Mouse (Mus musculus) liver, adult 2 months (tissue): Measurements from ENCODE around the gene Babam2. TPM values are rescaled to one million over a fixed set of nuclear protein-coding genes. Genes with fewer than 3 reads are reported as not detected.
A peak's percentile ranks its signal among the peaks of the same experiment; 100 is the strongest.

Experiments
- DNase-seq: peaks from one replicate; pipeline ENCODE4 v3.0.0-alpha.2; 2011; ENCODE audit warnings: low read depth, low spot score; ENCODE audit errors: extremely low read depth
- H3K27ac ChIP-seq: fragments of 200-500 bp; replicated peaks from 2 replicates; pipeline ENCODE4 v1.5.1; 2012; ENCODE audit warnings: low read depth, mild to moderate bottlenecking, control low read depth, inconsistent platforms, low read length; ENCODE audit not compliant: insufficient read depth
- H3K27me3 ChIP-seq: fragments of 200-500 bp; 2 replicates; pipeline ENCODE4 v1.6.1; 2012; ENCODE audit warnings: mild to moderate bottlenecking, moderate library complexity, low read length, inconsistent platforms; ENCODE audit not compliant: control insufficient read depth, insufficient read depth
- H3K36me3 ChIP-seq: fragments of 200-500 bp; 2 replicates; pipeline ENCODE4 v1.6.1; 2012; ENCODE audit warnings: low read length, inconsistent platforms; ENCODE audit not compliant: control insufficient read depth, insufficient read depth
- H3K4me1 ChIP-seq: fragments of 200-500 bp; 2 replicates; pipeline ENCODE4 v1.6.1; 2011; ENCODE audit warnings: low read length; ENCODE audit not compliant: control insufficient read depth, insufficient read depth
- H3K4me3 ChIP-seq: fragments of 200-500 bp; 2 replicates; pipeline ENCODE4 v1.5.1; 2011; ENCODE audit warnings: low read depth, mild to moderate bottlenecking, control low read depth, low read length, moderate library complexity; ENCODE audit not compliant: insufficient read depth
- H3K79me2 ChIP-seq: fragments of 200-500 bp; 2 replicates; pipeline ENCODE4 v1.6.1; 2012; ENCODE audit warnings: inconsistent platforms, mild to moderate bottlenecking, low read length, moderate library complexity; ENCODE audit not compliant: control insufficient read depth, insufficient read depth
- H3K9ac ChIP-seq: fragments of 200-500 bp; 2 replicates; pipeline ENCODE4 v1.6.1; 2012; ENCODE audit warnings: low read depth, mild to moderate bottlenecking, control low read depth, inconsistent platforms, low read length
- CTCF ChIP-seq: fragments of 200-500 bp; IDR thresholded peaks from 2 replicates; pipeline ENCODE4 v1.5.1; 2011; ENCODE audit warnings: low read depth, low read length, control low read depth
- POLR2A ChIP-seq: fragments of 200-500 bp; IDR thresholded peaks from 2 replicates; pipeline ENCODE4 v1.6.1; 2011; ENCODE audit warnings: low read length, control low read depth; ENCODE audit not compliant: insufficient read depth; ENCODE audit errors: extremely low read depth
- WGBS: fragments of 180-500 bp; shearing (Covaris S2); methylation state at CpG from one replicate; pipeline ENCODE4 v1.1.7; 2018; 5-methylcytosine and 5-hydroxymethylcytosine counted together
- polyA plus RNA-seq: library from polyadenylated mRNA; depleted of rRNA; stranded (reverse); fragments of >200 nt; gene quantifications from 2 replicates; pipeline ENCODE4 v1.2.3, GENCODE M21; 2012
- total RNA-seq: library from RNA; depleted of rRNA; stranded (reverse); fragments of >200 nt; gene quantifications from 2 replicates; pipeline ENCODE4 v1.2.3, GENCODE M21; 2014

Babam2 gene
- total and polyA plus RNA-seq, 2 experiments: 18.9 to 20.1 TPM

- Histone ChIP-seq H3K36me3 (peaks cover 10% of the 10 kb centered on the region), H3K79me2 (peaks cover 8% of the 10 kb centered on the region; the same call in 1 of the 2 replicates), H3K27me3 (no peaks in the 10 kb centered on the region), H3K4me1 (peaks cover 2% of the 10 kb centered on the region; the same call in 1 of the 2 replicates), H3K27ac (no peak overlapping the region), H3K4me3 (no peak overlapping the region), H3K9ac (no peak overlapping the region)
- DNase-seq: no peak
- TF ChIP-seq POLR2A: no peak
- TF ChIP-seq CTCF: no peak
Observed at GRCm38 (mm10) chr5:31699397-31699796, 1.9 kb downstream of the Babam2 start.

- peaks cover 8% of the 10 kb centered on the region; the same call in 1 of the 2 replicates for H3K79me2 ChIP-seq
- H3K27ac ChIP-seq: no peak overlapping the region
- no peak overlapping the region for H3K9ac ChIP-seq
- no peak for DNase-seq
- H3K4me3 ChIP-seq: no peak overlapping the region
- WGBS: 89% methylated on average over 5 of the region's 5 CpGs
- no peaks in the 10 kb centered on the region for H3K4me1 ChIP-seq
- TF ChIP-seq POLR2A (no peak), CTCF (no peak)
- H3K27me3 ChIP-seq: no peaks in the 10 kb centered on the region
- peaks cover 10% of the 10 kb centered on the region for H3K36me3 ChIP-seq
Observed at GRCm38 (mm10) chr5:31704971-31705370, 7.5 kb downstream of the Babam2 start.

- 90% methylated on average over 4 of the region's 4 CpGs for WGBS
Observed at GRCm38 (mm10) chr5:31706826-31707225, 9.3 kb downstream of the Babam2 start.

DNA sequence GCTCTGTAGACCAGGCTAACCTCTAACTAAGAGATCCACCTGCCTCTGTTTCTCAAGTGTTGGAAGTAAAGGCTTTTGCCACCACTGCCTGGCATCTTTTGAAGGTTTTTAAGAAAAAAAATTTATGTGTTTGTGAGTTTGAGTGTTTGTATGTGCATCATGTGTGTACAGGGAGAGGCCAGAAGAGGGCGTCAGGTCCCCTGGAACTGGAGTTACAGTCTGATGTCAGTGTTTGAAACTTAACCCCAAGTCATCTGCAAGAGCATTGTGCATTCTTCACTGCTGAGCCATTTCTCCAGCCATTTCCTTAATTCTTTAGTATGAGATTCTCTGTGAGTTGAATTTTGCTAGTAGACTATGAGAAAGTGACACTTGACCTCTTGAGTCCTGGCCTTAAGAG lies 11.9 kb downstream of the Babam2 start:
- 86% methylated on average over 1 of the region's 1 CpGs for WGBS
- DNase-seq: no peak
- H3K79me2 ChIP-seq: peaks cover 9% of the 10 kb centered on the region; the same call in 1 of the 2 replicates

More at GRCm38 (mm10) chr5:31706826-31707225, 9.3 kb downstream of the Babam2 start:
- Histone ChIP-seq H3K4me3 (no peak overlapping the region), H3K27me3 (no peaks in the 10 kb centered on the region), H3K9ac (no peak overlapping the region), H3K36me3 (peaks cover 10% of the 10 kb centered on the region), H3K79me2 (peaks cover 8% of the 10 kb centered on the region; the same call in 1 of the 2 replicates), H3K27ac (no peak overlapping the region), H3K4me1 (no peaks in the 10 kb centered on the region)
- TF ChIP-seq POLR2A (no peak), CTCF (no peak)
- no peak for DNase-seq

DNA sequence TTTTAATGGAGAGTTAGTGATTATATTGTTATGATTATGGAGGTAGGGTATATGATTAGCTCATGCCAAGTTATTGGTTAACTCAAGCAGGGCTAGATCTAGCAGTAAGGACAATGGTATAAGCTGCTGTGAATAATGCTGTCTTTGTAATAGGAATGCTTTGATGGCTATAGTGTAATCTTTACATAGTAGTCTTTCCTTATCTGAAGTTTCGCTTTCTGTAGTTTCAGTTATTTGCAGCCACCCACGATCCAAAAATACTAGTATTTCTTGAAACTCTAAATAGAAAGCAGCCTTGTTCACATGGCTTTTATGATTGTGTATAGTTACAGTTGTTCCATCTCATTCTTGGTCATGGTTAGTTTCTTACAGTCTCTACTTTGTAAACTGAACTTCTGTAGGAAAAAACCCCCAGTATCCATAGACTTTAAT lies 15.8 kb downstream of the Babam2 start:
- H3K27ac ChIP-seq: no peak overlapping the region
- no peak for TF ChIP-seq CTCF
- no peak for TF ChIP-seq POLR2A
- DNase-seq: no peak
- peaks cover 8% of the 10 kb centered on the region; the same call in 1 of the 2 replicates for H3K79me2 ChIP-seq
- no peak overlapping the region for H3K4me3 ChIP-seq
- peaks cover 14% of the 10 kb centered on the region for H3K4me1 ChIP-seq
- no peaks in the 10 kb centered on the region for H3K36me3 ChIP-seq
- H3K9ac ChIP-seq: no peak overlapping the region
- WGBS: 56% methylated on average over 2 of the region's 2 CpGs
- H3K27me3 ChIP-seq: no peaks in the 10 kb centered on the region

More for the DNA sequence above, 11.9 kb downstream of the Babam2 start:
- TF ChIP-seq CTCF: peak; percentile 43
- TF ChIP-seq POLR2A: no peak
- H3K4me1 ChIP-seq: peaks cover 8% of the 10 kb centered on the region
- H3K27ac ChIP-seq: no peak overlapping the region
- H3K36me3 ChIP-seq: no peaks in the 10 kb centered on the region; the same call in 1 of the 2 replicates
- no peak overlapping the region for H3K4me3 ChIP-seq
- no peaks in the 10 kb centered on the region for H3K27me3 ChIP-seq
- no peak overlapping the region for H3K9ac ChIP-seq

GRCm38 (mm10) chr5:31713841-31714264 lies 16.4 kb downstream of the Babam2 start:
- Histone ChIP-seq H3K27me3 (no peaks in the 10 kb centered on the region), H3K36me3 (no peaks in the 10 kb centered on the region), H3K9ac (no peak overlapping the region), H3K79me2 (peaks cover 8% of the 10 kb centered on the region; the same call in 1 of the 2 replicates), H3K4me3 (no peak overlapping the region), H3K27ac (no peak overlapping the region), H3K4me1 (peaks cover 14% of the 10 kb centered on the region)
- peak; percentile 32 for DNase-seq
- 39% methylated on average over 5 of the region's 5 CpGs for WGBS
- TF ChIP-seq POLR2A (no peak), CTCF (no peak)
